Mouse (Mus musculus) G1E (cell line): Measurements from ENCODE around the gene Cnpy1.

Source experiments
- CTCF ChIP-seq: IDR thresholded peaks from 2 replicates; pipeline ENCODE4 v1.5.1; 2012; ENCODE audit warnings: low read depth, low read length, inconsistent platforms, mixed read lengths
- GATA1 ChIP-seq: IDR thresholded peaks from 2 replicates; pipeline ENCODE4 v1.6.1; 2012; ENCODE audit warnings: borderline replicate concordance, low read length, inconsistent platforms, mixed read lengths
- GATA2 ChIP-seq: IDR thresholded peaks from 2 replicates; pipeline ENCODE4 v1.6.1; 2012; ENCODE audit warnings: low read depth, low read length, inconsistent platforms, borderline replicate concordance
- POLR2AphosphoS5 ChIP-seq: IDR thresholded peaks from 2 replicates; pipeline ENCODE4 v1.6.1; 2012; ENCODE audit warnings: low read depth, low read length, inconsistent platforms; ENCODE audit not compliant: insufficient replicate concordance
- TAL1 ChIP-seq: conservative IDR thresholded peaks from 2 replicates; pipeline ENCODE4 v1.6.1; 2012; ENCODE audit warnings: low read depth, low read length, inconsistent platforms, mixed read lengths

DNA sequence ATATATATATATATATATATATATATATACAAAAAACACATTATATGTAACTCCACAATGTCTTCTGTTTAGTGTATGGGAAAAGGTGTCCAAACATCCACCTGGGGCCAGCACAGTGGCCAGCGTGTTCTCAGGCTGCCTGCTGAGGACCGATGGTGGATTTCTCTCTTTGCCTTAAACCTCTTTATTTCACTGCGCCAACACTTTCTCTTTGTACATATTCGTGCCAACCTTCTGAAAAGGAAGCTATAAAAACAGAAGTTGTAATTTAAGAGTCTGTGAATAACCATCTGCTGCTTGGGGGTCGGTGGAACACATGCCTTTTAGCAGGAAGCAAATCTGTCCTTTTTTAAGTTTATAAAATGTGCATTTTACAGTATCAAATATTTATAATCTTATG, 73.9 kb downstream of the Cnpy1 start:
- TF ChIP-seq GATA1 (no peak), CTCF (no peak), TAL1 (no peak), POLR2AphosphoS5 (no peak), GATA2 (no peak)
